Mouse (Mus musculus) thymus, adult 2 months (tissue): ENCODE data around the gene Tshr. TPM values are rescaled to one million over a fixed set of nuclear protein-coding genes. Genes with fewer than 3 reads are reported as not detected.

ENCODE experiments used
- DNase-seq: peaks from one replicate; pipeline ENCODE4 v3.0.0; 2021
- H3K27ac ChIP-seq: fragments of 200-500 bp; 2 replicates; pipeline ENCODE4 v1.5.1; 2012; ENCODE audit warnings: low read length, control low read depth; ENCODE audit not compliant: control insufficient read depth, insufficient read depth
- H3K27me3 ChIP-seq: fragments of 200-500 bp; 2 replicates; pipeline ENCODE4 v1.6.1; 2012; ENCODE audit warnings: mild to moderate bottlenecking, low read length, moderate library complexity, mixed read lengths; ENCODE audit not compliant: control insufficient read depth, insufficient read depth
- H3K36me3 ChIP-seq: fragments of 200-500 bp; 2 replicates; pipeline ENCODE4 v1.6.1; 2012; ENCODE audit warnings: mild to moderate bottlenecking, low read length, moderate library complexity; ENCODE audit not compliant: control insufficient read depth, insufficient read depth
- H3K4me1 ChIP-seq: fragments of 200-500 bp; replicated peaks from 2 replicates; pipeline ENCODE4 v1.6.1; 2012; ENCODE audit warnings: low read length; ENCODE audit not compliant: control insufficient read depth, insufficient read depth
- H3K4me3 ChIP-seq: fragments of 200-500 bp; 2 replicates; pipeline ENCODE4 v1.5.1; 2012; ENCODE audit warnings: mild to moderate bottlenecking, low read length, control low read depth, moderate library complexity; ENCODE audit not compliant: control insufficient read depth, insufficient read depth
- CTCF ChIP-seq: fragments of 200-500 bp; IDR thresholded peaks from 2 replicates; pipeline ENCODE4 v1.5.1; 2012; ENCODE audit warnings: mild to moderate bottlenecking, control low read depth, low read length, moderate library complexity, borderline replicate concordance; ENCODE audit not compliant: control insufficient read depth, poor library complexity, insufficient read depth; ENCODE audit errors: extremely low read depth
- POLR2A ChIP-seq: fragments of 200-500 bp; IDR thresholded peaks from 2 replicates; pipeline ENCODE4 v1.6.1; 2012; ENCODE audit warnings: mild to moderate bottlenecking, low read length, control low read depth, moderate library complexity; ENCODE audit not compliant: control insufficient read depth, poor library complexity, insufficient read depth; ENCODE audit errors: extremely low read depth
- WGBS: fragments of 180-500 bp; shearing (Covaris S2); methylation state at CpG from one replicate; pipeline ENCODE4 v1.1.7; 2018; 5-methylcytosine and 5-hydroxymethylcytosine counted together
- polyA plus RNA-seq: library from polyadenylated mRNA; depleted of rRNA; stranded (reverse); fragments of >200 nt; gene quantifications from 2 replicates; pipeline ENCODE4 v1.2.3, GENCODE M21; 2012

The Tshr gene
- polyA plus RNA-seq, 1 experiment = 1.4 TPM

GRCm38 (mm10) chr12:91488406-91488805 lies 104.0 kb downstream of the Tshr start:
- DNase-seq = no peak
- no peaks in the 10 kb centered on the region for H3K4me1 ChIP-seq
- no peaks in the 10 kb centered on the region for H3K36me3 ChIP-seq
- H3K27ac ChIP-seq = no peak overlapping the region
- 70% methylated on average over 3 of the region's 3 CpGs for WGBS
- H3K4me3 ChIP-seq = no peak overlapping the region
- TF ChIP-seq POLR2A (no peak), CTCF (no peak)
- no peaks in the 10 kb centered on the region for H3K27me3 ChIP-seq

DNA sequence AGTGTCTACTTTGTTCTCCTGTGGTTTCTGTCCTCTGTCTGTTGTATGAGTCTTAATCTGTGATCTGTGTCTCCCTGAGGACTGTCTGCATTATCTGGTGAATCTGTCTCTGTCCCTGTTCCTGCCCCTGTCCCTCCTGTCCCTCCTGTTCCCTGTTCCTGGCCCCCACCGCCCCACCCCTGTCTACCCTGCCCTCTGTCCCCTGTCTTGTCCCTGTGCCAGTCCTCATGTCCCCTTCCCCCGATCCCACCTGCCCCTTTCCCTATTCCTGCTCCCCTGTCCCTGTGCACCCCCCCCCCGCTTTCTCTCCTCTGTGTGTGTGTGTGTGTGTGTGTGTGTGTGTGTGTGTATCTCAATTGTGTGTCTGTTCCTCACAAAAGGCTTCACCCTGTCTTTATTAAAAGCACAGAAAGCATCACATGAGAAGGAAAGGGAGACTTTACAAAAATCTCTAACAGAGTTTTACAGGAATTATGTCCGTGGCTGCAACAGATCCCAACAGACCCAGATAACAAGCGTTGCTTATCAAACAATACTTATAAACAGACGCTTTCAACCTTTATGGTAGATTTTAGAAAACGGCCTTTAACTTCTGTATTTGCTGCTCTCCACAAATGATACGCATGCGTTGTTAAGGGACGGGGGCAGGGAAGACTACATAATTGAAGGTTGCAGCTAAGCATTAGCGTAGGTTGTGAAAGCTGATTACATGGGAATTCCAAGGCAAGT lies 111.3 kb downstream of the Tshr start:
- TF ChIP-seq POLR2A (no peak), CTCF (no peak)

GRCm38 (mm10) chr12:91496226-91496558 lies 111.8 kb downstream of the Tshr start:
- no peak for DNase-seq
- no peak overlapping the region for H3K27ac ChIP-seq
- TF ChIP-seq CTCF (no peak), POLR2A (no peak)
- no peak overlapping the region for H3K4me3 ChIP-seq
- no peaks in the 10 kb centered on the region for H3K27me3 ChIP-seq
- H3K36me3 ChIP-seq = no peaks in the 10 kb centered on the region
- WGBS = 84% methylated on average over 3 of the region's 3 CpGs
- no peaks in the 10 kb centered on the region for H3K4me1 ChIP-seq

More for the DNA sequence above, 111.3 kb downstream of the Tshr start:
- DNase-seq = no peak
- no peaks in the 10 kb centered on the region for H3K4me1 ChIP-seq
- H3K27ac ChIP-seq = no peak overlapping the region
- no peaks in the 10 kb centered on the region for H3K27me3 ChIP-seq
- H3K4me3 ChIP-seq = no peak overlapping the region
- WGBS = 84% methylated on average over 11 of the region's 11 CpGs
- H3K36me3 ChIP-seq = no peaks in the 10 kb centered on the region

DNA sequence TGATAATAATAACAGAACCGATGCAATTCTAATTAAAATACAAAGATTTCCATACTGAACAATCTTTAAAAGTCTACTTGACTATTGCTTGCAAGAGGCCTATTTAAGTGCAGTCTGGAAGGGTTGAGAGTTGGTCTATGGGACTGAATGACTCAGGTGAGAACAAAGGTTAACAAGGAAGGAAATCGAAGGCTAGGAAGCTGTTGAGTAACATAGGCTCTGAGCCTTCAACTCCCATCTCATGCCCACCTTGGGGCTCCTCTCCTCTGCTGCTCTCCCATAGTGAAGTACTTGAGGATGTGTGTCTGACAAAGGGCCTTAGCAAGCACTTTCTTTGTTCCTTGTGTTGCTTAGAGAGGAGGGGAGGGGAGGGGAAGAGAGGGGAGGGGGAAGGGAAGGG lies 116.1 kb downstream of the Tshr start:
- H3K27me3 ChIP-seq = no peaks in the 10 kb centered on the region
- 97% methylated on average over 2 of the region's 2 CpGs for WGBS
- no peak for DNase-seq

GRCm38 (mm10) chr12:91511766-91512165 lies 127.4 kb downstream of the Tshr start:
- 85% methylated on average over 3 of the region's 3 CpGs for WGBS
- Histone ChIP-seq H3K4me3 (no peak overlapping the region), H3K36me3 (no peaks in the 10 kb centered on the region), H3K4me1 (no peaks in the 10 kb centered on the region), H3K27ac (no peak overlapping the region), H3K27me3 (no peaks in the 10 kb centered on the region)
- no peak for DNase-seq
- TF ChIP-seq POLR2A (no peak), CTCF (no peak)

More for the DNA sequence above, 116.1 kb downstream of the Tshr start:
- Histone ChIP-seq H3K4me3 (no peak overlapping the region), H3K4me1 (no peaks in the 10 kb centered on the region), H3K36me3 (no peaks in the 10 kb centered on the region), H3K27ac (no peak overlapping the region)
- no peak for TF ChIP-seq CTCF

GRCm38 (mm10) chr12:91513980-91514379 lies 129.6 kb downstream of the Tshr start:
- H3K27me3 ChIP-seq = no peaks in the 10 kb centered on the region
- no peaks in the 10 kb centered on the region for H3K4me1 ChIP-seq
- 88% methylated on average over 6 of the region's 6 CpGs for WGBS
- no peaks in the 10 kb centered on the region for H3K36me3 ChIP-seq
- H3K27ac ChIP-seq = no peak overlapping the region
- DNase-seq = no peak
- H3K4me3 ChIP-seq = no peak overlapping the region
- TF ChIP-seq CTCF (no peak), POLR2A (no peak)

DNA sequence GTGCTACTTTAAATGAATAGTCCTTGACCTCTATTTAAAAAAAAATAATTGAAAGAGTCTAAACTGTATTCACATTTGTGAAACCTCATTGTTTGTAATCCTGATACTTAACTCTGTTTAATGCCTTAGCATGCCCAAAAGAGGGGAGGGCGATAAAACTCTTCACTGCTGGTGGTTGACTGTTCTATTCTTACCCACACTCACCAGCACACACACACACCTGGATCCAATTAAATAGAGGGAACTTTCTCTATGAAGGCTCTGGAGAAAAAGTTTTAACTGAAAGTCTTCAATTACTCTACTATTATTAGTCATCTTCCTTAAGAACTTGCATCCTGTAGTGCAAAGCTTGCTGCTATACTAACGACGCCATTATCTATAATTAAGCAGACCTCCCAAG lies 133.4 kb downstream of the Tshr start:
- TF ChIP-seq POLR2A = no peak
- TF ChIP-seq CTCF = no peak
- no peak overlapping the region for H3K4me3 ChIP-seq
- DNase-seq = no peak
- H3K27me3 ChIP-seq = no peaks in the 10 kb centered on the region
- no peak overlapping the region for H3K27ac ChIP-seq
- WGBS = 92% methylated on average over 3 of the region's 3 CpGs
- no peaks in the 10 kb centered on the region for H3K4me1 ChIP-seq
- H3K36me3 ChIP-seq = no peaks in the 10 kb centered on the region
